Mouse (Mus musculus) MEL (cell line): ENCODE data around the gene Agap2. TPM values are rescaled to one million over a fixed set of nuclear protein-coding genes. Genes with fewer than 3 reads are reported as not detected.
"Not testable (repeated sequence)": the region's sequence is repeated elsewhere in the genome, so short reads cannot be mapped to it uniquely, and the experiment has no call there.

Experiments used
- DNase-seq: peaks from one replicate; pipeline ENCODE4 v3.0.0; 2011; ENCODE audit warnings: low read depth, low spot score
- H3K27ac ChIP-seq: 2 replicates; pipeline ENCODE4 v1.5.1; 2012; ENCODE audit warnings: low read depth, mild to moderate bottlenecking, control low read depth, low read length, moderate library complexity; ENCODE audit not compliant: control insufficient read depth
- H3K27me3 ChIP-seq, 2 experiments: fragments of 150-350 bp in 1 of 2; sonication (generic) in 1 of 2; 2 replicates each; pipeline ENCODE4 v1.6.1; 2012; ENCODE audit warnings: low read length in 2 of 2, mild to moderate bottlenecking in 2 of 2, improper control_type of control experiment in 1 of 2, moderate library complexity in 1 of 2; ENCODE audit not compliant: insufficient read depth in 2 of 2, control insufficient read depth in 1 of 2
- H3K36me3 ChIP-seq, 2 experiments: 2 replicates each; pipeline ENCODE4 v1.6.1; 2012 to 2014; ENCODE audit warnings: low read length in 2 of 2, improper control_type of control experiment in 1 of 2, inconsistent platforms in 1 of 2, mild to moderate bottlenecking in 1 of 2; ENCODE audit not compliant: insufficient read depth in 2 of 2, control insufficient read depth in 1 of 2
- H3K4me1 ChIP-seq, 2 experiments: fragments of 150-350 bp in 1 of 2; sonication (generic) in 1 of 2; 2 replicates each; pipeline ENCODE4 v1.6.1; 2012; ENCODE audit warnings: low read length in 2 of 2, improper control_type of control experiment in 1 of 2, mild to moderate bottlenecking in 1 of 2; ENCODE audit not compliant: insufficient read depth in 2 of 2, control insufficient read depth in 1 of 2
- H3K4me3 ChIP-seq, 2 experiments: fragments of 150-350 bp in 1 of 2; sonication (generic) in 1 of 2; 2 replicates each; pipeline ENCODE4 v1.5.1; 2012; ENCODE audit warnings: low read depth in 2 of 2, low read length in 2 of 2, mild to moderate bottlenecking in 2 of 2, moderate library complexity in 2 of 2, control low read depth in 1 of 2, improper control_type of control experiment in 1 of 2; ENCODE audit not compliant: control insufficient read depth in 1 of 2, insufficient read depth in 1 of 2
- H3K79me2 ChIP-seq: 2 replicates; pipeline ENCODE4 v1.6.1; 2012; ENCODE audit warnings: mild to moderate bottlenecking, low read length, moderate library complexity; ENCODE audit not compliant: control insufficient read depth, poor library complexity, insufficient read depth
- H3K9ac ChIP-seq: 2 replicates; pipeline ENCODE4 v1.6.1; 2012; ENCODE audit warnings: low read depth, mild to moderate bottlenecking, control low read depth, low read length, moderate library complexity; ENCODE audit not compliant: control insufficient read depth, poor library complexity, severe bottlenecking
- H3K9me3 ChIP-seq: fragments of 150-350 bp; sonication (generic); replicated peaks from 2 replicates; pipeline ENCODE4 v1.6.1; 2012; ENCODE audit warnings: mild to moderate bottlenecking, low read length, improper control_type of control experiment, moderate library complexity; ENCODE audit not compliant: insufficient read depth
- CHD2 ChIP-seq: IDR thresholded peaks from 2 replicates; pipeline ENCODE4 v1.6.1; 2011; ENCODE audit warnings: low read length, improper control_type of control experiment
- CTCF ChIP-seq, 3 experiments: IDR thresholded peaks in 2 of 3; conservative IDR thresholded peaks in 1 of 3; 2 replicates each; pipeline ENCODE4 v1.5.1; 2011 to 2012; ENCODE audit warnings: low read length in 3 of 3, low read depth in 2 of 3, mild to moderate bottlenecking in 2 of 3, improper control_type of control experiment in 1 of 3, inconsistent platforms in 1 of 3, mixed read lengths in 1 of 3, moderate library complexity in 1 of 3; ENCODE audit not compliant: control insufficient read depth in 1 of 3, insufficient read depth in 1 of 3, poor library complexity in 1 of 3, severe bottlenecking in 1 of 3
- EP300 ChIP-seq, 2 experiments: IDR thresholded peaks; 2 replicates each; pipeline ENCODE4 v1.6.1; 2011; ENCODE audit warnings: improper control_type of control experiment in 2 of 2, low read length in 2 of 2, low read depth in 1 of 2, mild to moderate bottlenecking in 1 of 2
- MAZ ChIP-seq: IDR thresholded peaks from 2 replicates; pipeline ENCODE4 v1.6.1; 2012; ENCODE audit warnings: low read depth, mild to moderate bottlenecking, inconsistent platforms, low read length, improper control_type of control experiment
- MXI1 ChIP-seq: IDR thresholded peaks from 2 replicates; pipeline ENCODE4 v1.6.1; 2011; ENCODE audit warnings: mild to moderate bottlenecking, low read depth, low read length, improper control_type of control experiment
- MYC ChIP-seq: IDR thresholded peaks from 2 replicates; pipeline ENCODE4 v1.6.1; 2011; ENCODE audit warnings: low read depth, mild to moderate bottlenecking, low read length, improper control_type of control experiment, moderate library complexity
- NELFE ChIP-seq: IDR thresholded peaks from 2 replicates; pipeline ENCODE4 v1.6.1; 2011; ENCODE audit warnings: low read depth, low read length, improper control_type of control experiment
- RAD21 ChIP-seq: IDR thresholded peaks from 2 replicates; pipeline ENCODE4 v1.6.1; 2011; ENCODE audit warnings: mild to moderate bottlenecking, low read depth, low read length, improper control_type of control experiment
- TBP ChIP-seq: IDR thresholded peaks from 2 replicates; pipeline ENCODE4 v1.8.0; 2011; ENCODE audit warnings: low read depth, low read length, improper control_type of control experiment
- USF1 ChIP-seq: IDR thresholded peaks from 2 replicates; pipeline ENCODE4 v1.6.1; 2014; ENCODE audit warnings: low read depth, mild to moderate bottlenecking, inconsistent platforms, low read length, improper control_type of control experiment, moderate library complexity
- USF2 ChIP-seq, 2 experiments: IDR thresholded peaks; 2 replicates each; pipeline ENCODE4 v1.6.1; 2011 to 2012; ENCODE audit warnings: improper control_type of control experiment in 2 of 2, low read length in 2 of 2, borderline replicate concordance in 1 of 2, inconsistent platforms in 1 of 2, low read depth in 1 of 2, mild to moderate bottlenecking in 1 of 2; ENCODE audit not compliant: insufficient read depth in 1 of 2
- ZC3H11A ChIP-seq: IDR thresholded peaks from 2 replicates; pipeline ENCODE4 v1.6.1; 2012; ENCODE audit warnings: low read depth, mild to moderate bottlenecking, inconsistent platforms, low read length, improper control_type of control experiment
- ZKSCAN1 ChIP-seq: IDR thresholded peaks from 2 replicates; pipeline ENCODE4 v1.6.1; 2012; ENCODE audit warnings: low read depth, mild to moderate bottlenecking, inconsistent platforms, low read length, improper control_type of control experiment, moderate library complexity
- ZMIZ1 ChIP-seq: IDR thresholded peaks from 2 replicates; pipeline ENCODE4 v1.6.1; 2012; ENCODE audit warnings: low read depth, mild to moderate bottlenecking, inconsistent platforms, low read length, improper control_type of control experiment, moderate library complexity
- polyA plus RNA-seq, 2 experiments: library from polyadenylated mRNA; stranded (reverse) in 1 of 2; unstranded in 1 of 2; fragments of >175 nt in 1 of 2; fragments of >200 nt in 1 of 2; gene quantifications; 2 replicates each; pipeline versions ENCODE4 v1.2.1 to v1.2.4; 2012; ENCODE audit warnings: low replicate concordance in 2 of 2, low read depth in 1 of 2; ENCODE audit not compliant: insufficient read length in 2 of 2, insufficient read depth in 1 of 2, missing spikeins in 1 of 2
- total RNA-seq: library from RNA; depleted of rRNA; stranded (reverse); fragments of 300-350 nt; gene quantifications from 2 replicates; pipeline ENCODE4 v1.2.3, GENCODE M21; 2012

Agap2 gene
- total and polyA plus RNA-seq, 3 experiments: 0.04 to 0.46 TPM; not detected in 1

DNA sequence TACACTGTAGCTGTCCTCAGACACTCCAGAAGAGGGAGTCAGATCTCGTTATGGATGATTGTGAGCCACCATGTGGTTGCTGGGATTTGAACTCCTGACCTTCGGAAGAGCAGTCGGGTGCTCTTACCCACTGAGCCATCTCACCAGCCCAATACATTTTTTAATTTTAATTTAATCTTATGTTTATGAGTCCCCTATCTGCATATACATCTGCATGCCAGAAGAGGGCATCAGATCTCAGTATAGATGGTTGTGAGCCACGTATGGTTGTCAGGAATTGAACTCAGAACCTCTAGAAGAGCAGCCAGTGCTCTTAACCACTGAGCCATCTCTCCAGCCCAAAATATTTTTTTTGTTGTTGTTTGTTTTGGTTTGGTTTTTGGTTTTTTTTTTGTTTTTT, 2.8 kb upstream of the Agap2 start:
- H3K9me3 ChIP-seq, H3K27ac ChIP-seq, H3K27me3 ChIP-seq, H3K4me3 ChIP-seq, H3K4me1 ChIP-seq, H3K9ac ChIP-seq, DNase-seq: not testable (repeated sequence)
- TF ChIP-seq TBP (peak; percentile 88), CTCF (IDR thresholded peaks at IDR 0.05 in 2 of 3, conservative IDR thresholded peaks at IDR 0.05 in 1 of 3; ENCODE audit: control insufficient read depth in 1 of 3, insufficient read depth in 1 of 3, low read depth in 2 of 3, low read length in 3 of 3, poor library complexity in 1 of 3, severe bottlenecking in 1 of 3) (peak in 2 of 3 experiments; percentile 5 to 31; a peak in 2 of 6 replicates)
- Histone ChIP-seq H3K36me3 (peaks cover 1 to 15% of the 10 kb centered on the region in 2 experiments; a peak in 3 of 4 replicates), H3K79me2 (peaks cover 15% of the 10 kb centered on the region)

DNA sequence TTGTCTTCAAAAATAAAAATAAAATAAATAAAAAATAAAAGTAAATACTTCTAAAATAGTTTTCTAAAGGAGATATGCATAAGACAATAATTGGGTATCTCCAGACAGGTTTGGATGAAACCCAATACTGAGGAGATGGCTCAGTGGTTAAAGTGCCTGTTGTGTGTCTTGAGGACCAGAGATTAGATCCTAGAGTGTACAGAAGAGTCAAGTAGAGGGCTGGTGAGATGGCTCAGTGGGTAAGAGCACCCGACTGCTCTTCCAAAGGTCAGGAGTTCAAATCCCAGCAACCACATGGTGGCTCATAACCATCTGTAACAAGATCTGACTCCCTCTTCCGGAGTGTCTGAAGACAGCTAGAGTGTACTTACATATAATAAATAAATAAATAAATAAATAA, 2.1 kb upstream of the Agap2 start:
- TF ChIP-seq TBP: peak; percentile 90
- H3K4me1 ChIP-seq: not testable (repeated sequence)

DNA sequence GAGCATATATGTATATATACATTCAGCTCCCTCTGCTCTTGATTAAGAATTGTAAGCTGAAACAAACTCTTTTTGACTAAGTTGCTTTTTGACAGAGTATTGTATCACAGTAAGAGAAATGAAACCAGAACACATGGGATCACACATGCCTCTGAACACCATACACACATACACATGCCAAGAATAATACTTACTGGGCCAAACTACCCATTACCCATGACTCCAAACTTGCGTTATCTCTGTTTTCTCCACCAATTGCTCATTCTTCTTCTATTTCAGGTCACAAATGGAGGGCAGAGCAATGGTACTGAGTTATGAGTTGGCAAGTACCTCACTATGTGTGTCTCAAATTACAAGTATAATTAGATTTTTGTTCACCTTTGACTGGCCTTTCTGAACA, 1.1 kb upstream of the Agap2 start:
- 0 out of 4 replicates have a peak, but pooled peaks cover 0 to 2% of the 10 kb centered on the region in 2 experiments for H3K4me1 ChIP-seq
- H3K27me3 ChIP-seq: no peaks in the 10 kb centered on the region
- H3K9ac ChIP-seq: no peak overlapping the region
- DNase-seq: no peak
- H3K4me3 ChIP-seq: no peak overlapping the region
- peaks cover 13% of the 10 kb centered on the region for H3K79me2 ChIP-seq
- no peak overlapping the region for H3K27ac ChIP-seq
- TF ChIP-seq RAD21: no peak
- TF ChIP-seq ZC3H11A: no peak
- no peak for TF ChIP-seq ZKSCAN1
- no peak for TF ChIP-seq EP300 (IDR thresholded peaks at IDR 0.05; ENCODE audit: low read depth in 1 of 2, low read length in 2 of 2)
- TF ChIP-seq MYC: no peak
- TF ChIP-seq MAZ: no peak
- no peak for TF ChIP-seq TBP
- TF ChIP-seq CHD2: no peak
- no peak for TF ChIP-seq USF2 (IDR thresholded peaks at IDR 0.05; ENCODE audit: borderline replicate concordance in 1 of 2, insufficient read depth in 1 of 2, low read depth in 1 of 2, low read length in 2 of 2)
- no peak for TF ChIP-seq MXI1
- no peak for TF ChIP-seq USF1
- no peak for TF ChIP-seq ZMIZ1
- no peak for TF ChIP-seq NELFE
- TF ChIP-seq, all 39 proteins: peak for 0
- no peaks in the 10 kb centered on the region; a peak in 1 of 4 replicates for H3K36me3 ChIP-seq
- no peaks in the 10 kb centered on the region for H3K9me3 ChIP-seq

More for the DNA sequence above, 2.1 kb upstream of the Agap2 start:
- not testable (repeated sequence) for H3K27ac ChIP-seq, H3K4me3 ChIP-seq, H3K9ac ChIP-seq, H3K27me3 ChIP-seq, H3K9me3 ChIP-seq, H3K36me3 ChIP-seq
- H3K79me2 ChIP-seq: peaks cover 14% of the 10 kb centered on the region
- peak; percentile 35 for DNase-seq
